Mouse (Mus musculus): Measurements from ENCODE around the gene Rad51b. TPM values are rescaled to one million over a fixed set of nuclear protein-coding genes. Genes with fewer than 3 reads are reported as not detected.

Rad51b gene
- polyA plus RNA-seq, 1 experiment from 2014 or later, result 8.0 TPM

GRCm38 (mm10) chr12:79372697-79373096 is 75.6 kb downstream of the Rad51b start:
- Histone ChIP-seq H3K27ac (ENCODE audit: low read depth, low read length) (no peak overlapping the region), H3K4me1 (replicated peaks; ENCODE audit: control insufficient read depth, insufficient read depth, low read length) (no peaks in the 10 kb centered on the region), H3K4me3 (ENCODE audit: low read depth, low read length) (no peak overlapping the region), H3K27me3 (ENCODE audit: control insufficient read depth, insufficient read depth, low read length) (no peaks in the 10 kb centered on the region), H3K9me3 (ENCODE audit: control insufficient read depth, low read length) (no peaks in the 10 kb centered on the region), H3K4me2 (ENCODE audit: low read depth, low read length, severe bottlenecking) (no peak overlapping the region), H3K36me3 (ENCODE audit: control insufficient read depth, insufficient read depth, low read length) (no peaks in the 10 kb centered on the region), H3K9ac (ENCODE audit: low read length) (no peak overlapping the region)
- DNase-seq (ENCODE audit: low spot score) (no peak), ATAC-seq (replicated peaks; ENCODE audit: low FRiP score) (no peak)
- 84% methylated on average over 5 of the region's 5 CpGs for WGBS

GRCm38 (mm10) chr12:79377378-79377777 is 80.3 kb downstream of the Rad51b start:
- no peak overlapping the region for H3K4me2 ChIP-seq (ENCODE audit: low read depth, low read length, severe bottlenecking)
- DNase-seq (ENCODE audit: low spot score) (no peak), ATAC-seq (replicated peaks; ENCODE audit: low FRiP score) (no peak)
- H3K27me3 ChIP-seq (ENCODE audit: control insufficient read depth, insufficient read depth, low read length), result no peaks in the 10 kb centered on the region
- H3K9me3 ChIP-seq (ENCODE audit: control insufficient read depth, low read length), result no peaks in the 10 kb centered on the region
- H3K4me1 ChIP-seq (replicated peaks; ENCODE audit: control insufficient read depth, insufficient read depth, low read length), result no peaks in the 10 kb centered on the region
- H3K36me3 ChIP-seq (ENCODE audit: control insufficient read depth, insufficient read depth, low read length), result no peaks in the 10 kb centered on the region
- no peak overlapping the region for H3K4me3 ChIP-seq (ENCODE audit: low read depth, low read length)
- WGBS, result 81% methylated on average over 1 of the region's 1 CpGs
- no peak overlapping the region for H3K27ac ChIP-seq (ENCODE audit: low read depth, low read length)
- no peak overlapping the region for H3K9ac ChIP-seq (ENCODE audit: low read length)

DNA sequence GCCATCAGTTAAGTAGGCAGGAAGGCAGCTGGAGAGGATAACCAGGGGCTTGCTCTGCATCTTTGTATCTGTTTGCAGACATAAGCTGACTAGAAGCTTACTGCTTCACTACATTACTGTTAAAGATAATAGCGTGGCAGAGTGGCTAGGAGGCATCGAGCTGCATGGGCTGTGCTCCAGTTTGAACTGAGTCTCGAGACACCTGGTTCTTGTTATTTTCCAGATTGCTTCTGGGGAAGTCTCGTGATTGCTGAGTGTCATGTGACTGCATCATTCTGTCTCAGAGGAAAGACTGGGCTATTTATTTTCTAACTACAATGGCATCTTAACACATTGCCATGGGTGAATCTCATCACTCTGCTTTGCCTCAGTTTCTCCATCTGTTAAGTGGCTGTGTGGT is 80.8 kb downstream of the Rad51b start:
- Histone ChIP-seq H3K27me3 (ENCODE audit: control insufficient read depth, insufficient read depth, low read length) (no peaks in the 10 kb centered on the region), H3K4me1 (replicated peaks; ENCODE audit: control insufficient read depth, insufficient read depth, low read length) (no peaks in the 10 kb centered on the region), H3K9me3 (ENCODE audit: control insufficient read depth, low read length) (no peaks in the 10 kb centered on the region), H3K27ac (ENCODE audit: low read depth, low read length) (no peak overlapping the region), H3K9ac (ENCODE audit: low read length) (no peak overlapping the region), H3K4me2 (ENCODE audit: low read depth, low read length, severe bottlenecking) (no peak overlapping the region), H3K4me3 (ENCODE audit: low read depth, low read length) (no peak overlapping the region), H3K36me3 (ENCODE audit: control insufficient read depth, insufficient read depth, low read length) (no peaks in the 10 kb centered on the region)
- no peak for DNase-seq (ENCODE audit: low spot score)
- ATAC-seq (replicated peaks; ENCODE audit: low FRiP score), result no peak
- WGBS, result 70% methylated on average over 4 of the region's 4 CpGs

GRCm38 (mm10) chr12:79380190-79380589 is 83.1 kb downstream of the Rad51b start:
- H3K27me3 ChIP-seq (ENCODE audit: control insufficient read depth, insufficient read depth, low read length), result no peaks in the 10 kb centered on the region
- no peak overlapping the region for H3K27ac ChIP-seq (ENCODE audit: low read depth, low read length)
- H3K36me3 ChIP-seq (ENCODE audit: control insufficient read depth, insufficient read depth, low read length), result no peaks in the 10 kb centered on the region
- DNase-seq (ENCODE audit: low spot score) (no peak), ATAC-seq (replicated peaks; ENCODE audit: low FRiP score) (no peak)
- no peak overlapping the region for H3K9ac ChIP-seq (ENCODE audit: low read length)
- WGBS, result 82% methylated on average over 1 of the region's 1 CpGs
- no peaks in the 10 kb centered on the region for H3K4me1 ChIP-seq (replicated peaks; ENCODE audit: control insufficient read depth, insufficient read depth, low read length)
- H3K9me3 ChIP-seq (ENCODE audit: control insufficient read depth, low read length), result no peaks in the 10 kb centered on the region
- H3K4me3 ChIP-seq (ENCODE audit: low read depth, low read length), result no peak overlapping the region
- no peak overlapping the region for H3K4me2 ChIP-seq (ENCODE audit: low read depth, low read length, severe bottlenecking)

- H3K27me3 ChIP-seq (ENCODE audit: control insufficient read depth, insufficient read depth, low read length), result no peaks in the 10 kb centered on the region
- WGBS, result 76% methylated on average over 3 of the region's 3 CpGs
- no peaks in the 10 kb centered on the region for H3K9me3 ChIP-seq (ENCODE audit: control insufficient read depth, low read length)
- DNase-seq (ENCODE audit: low spot score) (no peak), ATAC-seq (replicated peaks; ENCODE audit: low FRiP score) (no peak)
- H3K9ac ChIP-seq (ENCODE audit: low read length), result no peak overlapping the region
- no peaks in the 10 kb centered on the region for H3K4me1 ChIP-seq (replicated peaks; ENCODE audit: control insufficient read depth, insufficient read depth, low read length)
- no peak overlapping the region for H3K27ac ChIP-seq (ENCODE audit: low read depth, low read length)
- no peaks in the 10 kb centered on the region for H3K36me3 ChIP-seq (ENCODE audit: control insufficient read depth, insufficient read depth, low read length)
- no peak overlapping the region for H3K4me2 ChIP-seq (ENCODE audit: low read depth, low read length, severe bottlenecking)
- no peak overlapping the region for H3K4me3 ChIP-seq (ENCODE audit: low read depth, low read length)
Observed at GRCm38 (mm10) chr12:79381489-79381888, 84.4 kb downstream of the Rad51b start.

DNA sequence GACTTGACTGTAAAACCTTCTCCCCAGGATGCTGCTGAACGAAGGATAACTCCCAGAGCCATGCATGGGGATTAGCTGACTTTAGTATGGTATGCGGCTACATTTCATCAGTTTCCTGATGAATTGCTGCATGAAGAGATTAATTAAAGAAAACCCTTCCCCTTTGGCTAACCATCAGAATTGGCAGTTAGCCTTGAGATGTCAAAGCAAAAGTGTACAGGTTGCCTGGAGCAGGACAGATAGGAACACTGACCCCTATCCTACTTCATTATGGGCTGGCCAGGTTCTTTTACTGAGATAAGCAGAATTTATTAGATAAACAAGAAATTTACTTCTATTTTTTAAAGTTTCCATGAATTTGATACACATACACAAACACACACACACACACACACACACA is 85.3 kb downstream of the Rad51b start:
- no peaks in the 10 kb centered on the region for H3K9me3 ChIP-seq (ENCODE audit: control insufficient read depth, low read length)
- no peak for DNase-seq (ENCODE audit: low spot score)
- no peak overlapping the region for H3K9ac ChIP-seq (ENCODE audit: low read length)
- H3K27me3 ChIP-seq (ENCODE audit: control insufficient read depth, insufficient read depth, low read length), result no peaks in the 10 kb centered on the region
- no peak overlapping the region for H3K4me3 ChIP-seq (ENCODE audit: low read depth, low read length)
- no peak overlapping the region for H3K27ac ChIP-seq (ENCODE audit: low read depth, low read length)
- H3K4me1 ChIP-seq (replicated peaks; ENCODE audit: control insufficient read depth, insufficient read depth, low read length), result no peaks in the 10 kb centered on the region
- ATAC-seq (replicated peaks; ENCODE audit: low FRiP score), result no peak
- no peaks in the 10 kb centered on the region for H3K36me3 ChIP-seq (ENCODE audit: control insufficient read depth, insufficient read depth, low read length)
- 32% methylated on average over 2 of the region's 2 CpGs for WGBS
- H3K4me2 ChIP-seq (ENCODE audit: low read depth, low read length, severe bottlenecking), result no peak overlapping the region

- Histone ChIP-seq H3K9me3 (ENCODE audit: control insufficient read depth, low read length) (no peaks in the 10 kb centered on the region), H3K27me3 (ENCODE audit: control insufficient read depth, insufficient read depth, low read length) (no peaks in the 10 kb centered on the region), H3K4me1 (replicated peaks; ENCODE audit: control insufficient read depth, insufficient read depth, low read length) (no peaks in the 10 kb centered on the region), H3K9ac (ENCODE audit: low read length) (no peak overlapping the region), H3K4me3 (ENCODE audit: low read depth, low read length) (no peak overlapping the region), H3K27ac (ENCODE audit: low read depth, low read length) (no peak overlapping the region), H3K4me2 (ENCODE audit: low read depth, low read length, severe bottlenecking) (no peak overlapping the region), H3K36me3 (ENCODE audit: control insufficient read depth, insufficient read depth, low read length) (no peaks in the 10 kb centered on the region)
- 50% methylated on average over 3 of the region's 3 CpGs for WGBS
- ATAC-seq (replicated peaks; ENCODE audit: low FRiP score), result no peak
- DNase-seq (ENCODE audit: low spot score), result no peak
Observed at GRCm38 (mm10) chr12:79383583-79383982, 86.5 kb downstream of the Rad51b start.

- H3K9me3 ChIP-seq (ENCODE audit: control insufficient read depth, low read length), result no peaks in the 10 kb centered on the region
- WGBS, result 73% methylated on average over 9 of the region's 9 CpGs
- no peak overlapping the region for H3K4me2 ChIP-seq (ENCODE audit: low read depth, low read length, severe bottlenecking)
- ATAC-seq (replicated peaks; ENCODE audit: low FRiP score) (no peak), DNase-seq (ENCODE audit: low spot score) (no peak)
- H3K4me3 ChIP-seq (ENCODE audit: low read depth, low read length), result no peak overlapping the region
- no peak overlapping the region for H3K9ac ChIP-seq (ENCODE audit: low read length)
- no peak overlapping the region for H3K27ac ChIP-seq (ENCODE audit: low read depth, low read length)
- H3K4me1 ChIP-seq (replicated peaks; ENCODE audit: control insufficient read depth, insufficient read depth, low read length), result no peaks in the 10 kb centered on the region; the same call in 1 of the 2 replicates
- H3K36me3 ChIP-seq (ENCODE audit: control insufficient read depth, insufficient read depth, low read length), result no peaks in the 10 kb centered on the region
- H3K27me3 ChIP-seq (ENCODE audit: control insufficient read depth, insufficient read depth, low read length), result no peaks in the 10 kb centered on the region
Observed at GRCm38 (mm10) chr12:79384787-79385186, 87.7 kb downstream of the Rad51b start.

DNA sequence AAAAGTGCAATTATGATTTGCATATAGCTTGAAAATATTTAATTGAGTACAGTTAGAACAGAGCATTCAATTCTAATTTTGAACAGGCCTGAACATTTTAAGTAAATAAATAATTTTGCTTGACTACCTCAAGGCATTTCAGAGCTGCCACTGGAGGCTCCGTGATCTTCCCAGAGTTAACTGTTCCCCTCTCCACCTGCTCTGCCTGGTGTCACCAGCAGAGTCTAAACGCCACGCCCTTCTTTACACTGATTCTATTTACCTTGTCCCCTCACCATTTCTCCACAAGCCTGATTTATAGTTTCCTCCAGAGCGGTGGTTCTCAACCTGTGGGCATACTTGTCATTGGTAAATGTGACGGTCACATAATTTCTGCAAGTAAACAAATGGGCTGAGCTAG is 88.1 kb downstream of the Rad51b start:
- no peak for ATAC-seq (replicated peaks; ENCODE audit: low FRiP score)
- no peak overlapping the region for H3K27ac ChIP-seq (ENCODE audit: low read depth, low read length)
- no peak for DNase-seq (ENCODE audit: low spot score)
- WGBS, result 83% methylated on average over 5 of the region's 5 CpGs
- peaks cover 2% of the 10 kb centered on the region; the same call in 1 of the 2 replicates for H3K4me1 ChIP-seq (replicated peaks; ENCODE audit: control insufficient read depth, insufficient read depth, low read length)
- no peak overlapping the region for H3K9ac ChIP-seq (ENCODE audit: low read length)
- no peak overlapping the region for H3K4me2 ChIP-seq (ENCODE audit: low read depth, low read length, severe bottlenecking)
- no peak overlapping the region for H3K4me3 ChIP-seq (ENCODE audit: low read depth, low read length)
- no peaks in the 10 kb centered on the region for H3K36me3 ChIP-seq (ENCODE audit: control insufficient read depth, insufficient read depth, low read length)
- no peaks in the 10 kb centered on the region for H3K9me3 ChIP-seq (ENCODE audit: control insufficient read depth, low read length)
- no peaks in the 10 kb centered on the region for H3K27me3 ChIP-seq (ENCODE audit: control insufficient read depth, insufficient read depth, low read length)
